Mouse (Mus musculus): Measurements from ENCODE around the gene Acvrl1. TPM values are rescaled to one million over a fixed set of nuclear protein-coding genes. Genes with fewer than 3 reads are reported as not detected.

Gene Acvrl1
- total RNA-seq, 2 experiments from 2014 or later: 13.1 TPM

Small RNAs within 50 kb of the gene (microRNA-seq; reads per million reads assigned to microRNA genes)
- gene Mir6962: 3.7 reads per million, percentile 9 among the genes with 10 or more reads in this experiment

Other genes with a start within 250 kb of the Acvrl1 start
- gene Gm47841, start 81.1 kb upstream of the Acvrl1 start, total RNA-seq (2021): under 1 TPM in 1 of 2 experiments, not detected in 1; 0.32 TPM
- gene Fignl2, start 50.0 kb upstream of the Acvrl1 start, total RNA-seq (2021): 1 to 10 TPM; 1.0 to 1.1 TPM
- gene Ankrd33, start 12.8 kb upstream of the Acvrl1 start, total RNA-seq (2021): not detected
- 100 to 1,000 TPM; 110 to 113 TPM for gene Acvr1b, start 45.5 kb downstream of the Acvrl1 start, total RNA-seq (2021)
- 10 to 100 TPM; 30.9 to 34.2 TPM for gene Grasp, start 95.7 kb downstream of the Acvrl1 start, total RNA-seq (2021)
- 10 to 100 TPM; 36.8 to 40.3 TPM for gene Nr4a1, start 125.7 kb downstream of the Acvrl1 start, total RNA-seq (2021)
- 10 to 100 TPM; 38.8 to 41.9 TPM for gene Atg101, start 155.8 kb downstream of the Acvrl1 start, total RNA-seq (2021)
- gene 6030408B16Rik, start 164.7 kb downstream of the Acvrl1 start, total RNA-seq (2021): under 1 TPM in 1 of 2 experiments, not detected in 1; 0.30 TPM
- gene Krt80, start 241.6 kb downstream of the Acvrl1 start, total RNA-seq (2021): under 1 TPM; 0.54 to 0.81 TPM